Mouse (Mus musculus): ENCODE measurements at regions not wholly inside any gene's neighbourhood (a gene's known extent, or its start where the extent isn't known, plus 50 kb on each side); places are given as distances from the start of the nearest gene placed in this dataset.

DNA sequence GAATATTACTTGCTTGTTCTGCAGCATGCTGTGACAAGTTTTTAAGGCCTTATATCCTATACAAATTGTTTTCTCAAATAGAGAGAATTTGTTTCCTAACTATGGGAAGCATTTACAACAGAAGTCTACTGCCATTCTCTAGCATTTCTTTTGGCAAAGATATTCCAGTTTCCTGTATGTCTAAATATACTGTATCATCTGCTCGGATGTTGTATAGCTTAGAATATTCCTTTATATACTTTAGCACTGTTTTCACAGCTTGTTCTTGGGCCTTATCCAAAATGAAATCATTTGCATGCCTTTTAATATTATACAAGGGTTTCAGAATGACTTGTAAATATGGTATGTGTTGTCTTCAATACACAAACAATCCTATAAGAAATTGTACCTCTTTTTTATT is 92.1 kb upstream of the Ins2 start:
- H3K4me1 ChIP-seq (ENCODE audit: control insufficient read depth, insufficient read depth, low read length): no peaks in the 10 kb centered on the region
- TF ChIP-seq CTCF (IDR thresholded peaks at IDR 0.05; ENCODE audit: control insufficient read depth, insufficient read depth, low read length): no peak
- no peak for TF ChIP-seq POLR2A (IDR thresholded peaks at IDR 0.05; ENCODE audit: borderline replicate concordance, control insufficient read depth, low read depth, low read length)
- WGBS: 78% methylated on average over 1 of the region's 1 CpGs
- no peak overlapping the region for H3K4me3 ChIP-seq (replicated peaks; ENCODE audit: control insufficient read depth, low read depth, low read length)
- no peak overlapping the region for H3K27ac ChIP-seq (ENCODE audit: control insufficient read depth, insufficient read depth, low read depth, low read length, poor library complexity)

DNA sequence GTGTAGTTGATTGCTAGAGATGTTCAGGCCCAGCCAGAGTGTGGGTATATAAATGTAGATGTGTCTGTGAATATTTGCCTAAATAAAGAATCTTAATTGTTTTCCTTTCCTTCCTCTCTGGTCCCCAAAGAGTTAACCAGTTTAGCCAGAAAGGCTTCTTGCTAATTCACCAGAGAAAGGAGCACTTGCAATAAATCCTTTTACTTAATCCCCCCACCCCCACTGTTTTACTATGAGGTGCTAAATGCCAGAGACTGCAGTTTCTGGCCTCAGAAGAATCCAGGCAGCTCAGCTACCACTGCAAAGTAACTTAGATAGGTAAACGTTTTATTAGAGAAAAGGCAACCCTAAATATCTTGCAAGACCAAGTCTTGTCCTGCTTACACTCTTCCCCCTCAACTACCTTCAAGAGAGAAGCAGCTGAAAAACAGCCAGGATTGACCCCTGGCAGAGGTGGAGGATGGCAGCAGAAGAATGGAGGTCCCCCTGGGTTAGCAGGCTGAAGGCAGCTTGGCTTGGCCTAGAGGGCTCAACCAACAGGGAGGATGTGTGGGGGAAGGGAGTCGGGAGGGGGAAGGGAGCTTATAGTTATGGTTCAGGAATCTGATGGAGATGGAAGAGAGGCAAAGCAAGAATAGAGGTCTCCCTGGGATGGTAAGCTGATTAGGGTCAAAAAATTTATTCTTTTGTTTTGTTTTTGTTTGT is 87.9 kb upstream of the Ins2 start:
- no peak for TF ChIP-seq POLR2A (IDR thresholded peaks at IDR 0.05; ENCODE audit: borderline replicate concordance, control insufficient read depth, low read depth, low read length)
- no peak for TF ChIP-seq CTCF (IDR thresholded peaks at IDR 0.05; ENCODE audit: control insufficient read depth, insufficient read depth, low read length)
- Histone ChIP-seq H3K4me1 (ENCODE audit: control insufficient read depth, insufficient read depth, low read length) (no peaks in the 10 kb centered on the region), H3K27ac (ENCODE audit: control insufficient read depth, insufficient read depth, low read depth, low read length, poor library complexity) (no peak overlapping the region), H3K4me3 (replicated peaks; ENCODE audit: control insufficient read depth, low read depth, low read length) (no peak overlapping the region)
- 32% methylated on average over 2 of the region's 2 CpGs for WGBS

DNA sequence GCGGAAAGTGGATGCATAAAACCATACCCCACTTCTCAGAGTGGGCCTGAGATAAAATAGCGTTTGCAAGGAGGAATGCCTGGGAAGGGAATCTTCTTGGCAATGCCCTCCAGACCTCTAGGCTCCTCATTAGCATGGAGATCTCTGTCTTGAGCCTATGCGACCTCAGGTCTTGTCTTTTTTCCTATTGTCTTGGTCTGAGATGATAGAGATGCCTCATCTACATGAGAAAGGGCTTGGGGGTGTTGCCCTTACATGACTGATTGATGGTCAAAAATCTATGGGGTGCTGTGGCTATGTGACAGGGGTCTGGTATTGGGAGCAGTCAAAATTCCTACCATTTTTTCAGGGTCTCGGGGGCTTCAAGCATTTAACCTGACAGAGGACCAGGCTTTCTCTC is 67.5 kb upstream of the Ins2 start:
- Histone ChIP-seq H3K4me3 (replicated peaks; ENCODE audit: control insufficient read depth, low read depth, low read length) (no peak overlapping the region), H3K27ac (ENCODE audit: control insufficient read depth, insufficient read depth, low read depth, low read length, poor library complexity) (no peak overlapping the region), H3K4me1 (ENCODE audit: control insufficient read depth, insufficient read depth, low read length) (no peaks in the 10 kb centered on the region)
- TF ChIP-seq POLR2A (IDR thresholded peaks at IDR 0.05; ENCODE audit: borderline replicate concordance, control insufficient read depth, low read depth, low read length) (no peak), CTCF (IDR thresholded peaks at IDR 0.05; ENCODE audit: control insufficient read depth, insufficient read depth, low read length) (no peak)
- WGBS: 66% methylated on average over 4 of the region's 4 CpGs

DNA sequence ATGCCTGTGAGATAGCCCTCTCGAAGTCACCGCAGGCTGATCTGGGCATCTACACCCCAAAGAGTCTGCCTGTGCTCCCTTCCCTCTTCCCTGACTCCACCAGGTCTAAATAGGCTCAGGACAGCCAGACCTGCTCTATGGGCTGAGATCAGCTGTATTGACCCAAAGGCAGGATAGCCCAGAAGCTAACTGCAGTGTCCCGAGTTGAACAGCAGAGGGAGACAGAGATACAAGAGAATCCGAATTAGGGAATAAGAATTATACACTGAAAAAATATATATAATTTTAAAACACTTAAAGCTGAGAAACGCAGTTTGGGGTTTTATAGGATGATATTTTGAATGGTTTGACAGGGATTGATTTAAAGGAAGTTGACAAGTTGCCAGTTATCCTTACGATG is 56.2 kb upstream of the Ins2 start:
- Histone ChIP-seq H3K27ac (ENCODE audit: control insufficient read depth, insufficient read depth, low read depth, low read length, poor library complexity) (no peak overlapping the region), H3K4me1 (ENCODE audit: control insufficient read depth, insufficient read depth, low read length) (no peaks in the 10 kb centered on the region), H3K4me3 (replicated peaks; ENCODE audit: control insufficient read depth, low read depth, low read length) (no peak overlapping the region)
- TF ChIP-seq CTCF (IDR thresholded peaks at IDR 0.05; ENCODE audit: control insufficient read depth, insufficient read depth, low read length): peak; percentile 36
- TF ChIP-seq POLR2A (IDR thresholded peaks at IDR 0.05; ENCODE audit: borderline replicate concordance, control insufficient read depth, low read depth, low read length): no peak
- WGBS: 28% methylated on average over 6 of the region's 6 CpGs

DNA sequence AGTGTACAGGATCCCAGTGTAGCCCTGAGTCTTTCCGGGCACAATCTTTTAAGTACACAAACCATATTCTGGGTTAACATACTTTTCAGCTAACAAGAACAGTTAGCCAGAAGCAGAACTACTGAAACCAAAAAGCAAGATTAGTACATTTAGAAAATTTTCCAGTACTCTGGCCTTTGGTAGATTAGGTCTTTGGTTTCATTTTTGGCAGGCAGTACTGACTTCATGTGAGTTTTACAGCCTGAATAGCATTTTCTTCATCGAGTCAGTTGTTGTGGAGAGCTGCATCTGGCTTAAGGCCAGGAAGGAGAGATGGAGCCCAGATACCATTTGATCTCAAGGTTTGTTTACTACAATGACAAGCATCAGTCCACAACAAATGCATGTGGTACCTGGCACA is 51.3 kb upstream of the Ins2 start:
- no peak for TF ChIP-seq CTCF (IDR thresholded peaks at IDR 0.05; ENCODE audit: control insufficient read depth, insufficient read depth, low read length)
- TF ChIP-seq POLR2A (IDR thresholded peaks at IDR 0.05; ENCODE audit: borderline replicate concordance, control insufficient read depth, low read depth, low read length): no peak
- no peaks in the 10 kb centered on the region for H3K4me1 ChIP-seq (ENCODE audit: control insufficient read depth, insufficient read depth, low read length)
- 45% methylated on average over 2 of the region's 2 CpGs for WGBS
- no peak overlapping the region for H3K4me3 ChIP-seq (replicated peaks; ENCODE audit: control insufficient read depth, low read depth, low read length)
- H3K27ac ChIP-seq (ENCODE audit: control insufficient read depth, insufficient read depth, low read depth, low read length, poor library complexity): no peak overlapping the region

Measured in bone marrow, adult 2 months (tissue).